Mouse (Mus musculus) thymus, postnatal 10 days (tissue): ENCODE measurements around the gene Spata2l.
"Not testable (repeated sequence)": the region's sequence is repeated elsewhere in the genome, so short reads cannot be mapped to it uniquely, and the experiment has no call there.

ENCODE experiments used
- DNase-seq, 2 experiments: peaks; one replicate each; pipeline ENCODE4 v3.0.0; 2021; ENCODE audit warnings: low spot score in 2 of 2

The Spata2l gene

DNA sequence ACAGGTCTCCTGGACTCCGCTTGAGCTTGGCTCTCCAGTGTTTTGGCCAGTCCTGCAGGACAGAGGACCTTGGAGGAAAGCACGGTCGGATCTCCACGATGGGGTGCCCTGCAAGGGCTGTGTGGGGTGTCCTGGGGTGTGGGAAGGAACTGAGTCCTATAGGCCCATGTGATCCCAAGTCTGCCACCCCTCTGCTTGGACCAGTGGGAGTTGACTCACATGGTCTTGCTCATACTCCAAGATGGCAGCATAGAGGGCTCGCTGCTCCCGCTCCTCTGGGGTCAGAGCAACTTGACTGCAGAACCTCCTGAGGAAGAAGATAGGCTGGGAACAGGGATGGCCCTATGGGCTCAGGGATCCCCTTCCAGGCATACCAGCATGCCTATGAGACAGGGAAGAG, 11.7 kb upstream of the Spata2l start:
- DNase-seq, result no peak

DNA sequence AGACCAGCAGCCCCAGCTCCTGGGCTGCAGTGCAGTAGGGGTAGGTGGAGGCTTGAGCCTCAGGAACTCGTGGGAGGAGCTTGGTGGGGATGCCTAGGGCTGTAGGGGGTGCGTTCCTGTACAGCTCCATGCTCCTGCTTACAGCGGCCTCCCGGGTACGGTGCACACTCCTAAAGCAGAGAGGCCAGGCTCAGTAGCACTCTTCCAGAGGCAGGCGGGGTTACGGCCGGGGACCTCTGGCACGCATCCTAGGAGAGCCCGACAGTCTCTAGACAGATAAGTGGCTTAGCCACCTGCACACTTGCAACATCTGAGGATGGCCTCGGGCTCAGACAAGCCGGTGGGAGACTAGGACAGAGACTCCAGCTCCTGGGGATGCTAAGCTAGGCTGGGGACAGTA, 9.5 kb upstream of the Spata2l start:
- no peak for DNase-seq

DNA sequence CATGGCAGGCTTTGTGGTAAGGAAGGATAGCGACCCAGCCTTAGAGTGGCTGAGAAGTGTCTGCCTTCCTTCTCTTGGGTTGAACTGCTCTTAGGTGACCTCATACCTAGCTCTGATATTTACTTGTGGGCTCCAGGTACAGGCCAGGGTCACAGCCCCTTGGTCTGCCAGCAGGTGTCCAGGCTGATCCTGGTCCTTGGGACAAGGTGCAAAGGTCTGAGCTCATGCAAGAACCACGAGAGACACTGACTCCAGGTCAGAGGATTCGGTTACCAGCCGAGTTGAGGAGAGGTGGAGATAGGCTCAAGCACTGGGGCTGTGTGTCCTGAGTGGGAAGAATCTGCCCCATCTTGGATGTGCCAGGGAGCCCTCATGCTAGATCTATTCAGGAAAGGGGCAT, 8.3 kb upstream of the Spata2l start:
- DNase-seq, result no peak

DNA sequence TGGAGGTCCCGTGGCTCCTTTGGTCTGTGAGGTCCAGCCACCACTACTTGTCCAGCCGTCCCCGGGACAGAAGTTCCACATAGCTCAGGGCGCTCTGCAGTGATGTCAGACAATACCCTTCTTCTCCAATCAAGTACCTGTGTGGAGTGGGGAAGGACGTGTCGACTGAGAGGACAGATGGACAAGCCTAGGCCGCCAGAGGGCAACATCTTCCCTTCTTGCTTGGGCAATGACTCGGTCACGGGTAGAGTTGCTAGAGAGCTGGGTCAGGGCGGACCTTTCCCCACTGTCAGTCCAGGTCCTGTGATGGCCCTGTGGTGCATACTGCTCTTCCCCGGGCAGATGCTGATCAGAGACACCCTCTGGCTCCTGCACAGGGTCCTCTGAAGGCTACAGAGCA, 7.0 kb upstream of the Spata2l start:
- DNase-seq, result no peak

DNA sequence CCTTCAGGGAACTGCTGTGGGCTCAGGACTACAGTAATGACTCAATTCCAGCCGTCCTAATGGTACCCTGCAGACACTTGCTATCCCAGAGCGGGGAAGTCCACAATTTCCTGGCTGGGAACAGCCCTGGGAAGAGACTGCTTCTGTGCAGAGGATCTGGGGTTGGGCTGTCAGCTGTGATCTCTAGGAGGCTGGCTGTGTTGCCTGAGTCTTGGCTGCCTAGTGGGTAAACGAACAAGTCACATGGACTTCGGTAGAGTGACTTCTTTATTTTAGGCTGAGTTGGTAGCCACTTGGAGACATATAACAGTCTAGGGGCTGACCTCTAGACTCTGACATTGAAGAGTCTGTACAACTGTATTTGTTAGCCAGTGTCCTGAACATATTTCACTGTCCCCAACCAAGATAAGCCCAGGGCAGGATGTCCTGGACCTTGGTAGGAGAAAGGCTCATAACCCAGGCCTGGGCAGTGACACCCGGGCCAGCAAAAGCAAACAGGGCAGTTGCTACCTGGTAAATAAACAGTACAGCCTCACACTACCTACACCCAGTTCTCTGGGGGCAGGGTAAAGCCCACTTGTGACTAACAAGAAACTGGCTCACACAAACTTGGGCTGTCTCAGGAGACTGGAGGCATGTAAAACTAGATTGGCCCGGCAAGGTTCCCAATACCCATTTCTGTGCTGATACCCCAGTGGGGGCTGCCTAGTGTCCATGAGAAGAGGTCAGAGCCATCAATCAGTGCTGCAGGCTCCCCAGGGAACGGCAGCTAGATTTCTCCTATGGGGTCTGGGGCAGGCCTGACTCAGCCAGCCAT, 6.3 kb upstream of the Spata2l start:
- DNase-seq, result no peak

DNA sequence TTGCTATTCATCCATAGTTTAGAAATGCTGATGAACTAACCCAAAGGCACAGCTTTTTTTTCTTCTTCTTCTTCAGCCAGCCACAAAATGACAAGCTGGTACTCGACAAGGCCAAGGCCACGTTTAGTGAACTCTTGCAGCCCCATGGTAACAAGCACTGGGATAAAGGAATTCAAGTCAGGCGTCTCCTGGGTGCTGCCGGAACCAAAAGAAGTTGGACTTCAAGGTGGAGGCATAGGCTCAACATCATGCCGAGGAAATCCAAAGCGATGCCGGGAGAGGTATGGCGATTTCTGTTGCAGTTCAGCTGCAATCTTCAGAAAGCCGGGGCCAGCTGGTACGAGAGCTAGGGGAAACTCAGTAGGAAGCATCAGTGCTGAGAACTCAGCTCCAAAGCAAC, 3.4 kb upstream of the Spata2l start:
- DNase-seq, result no peak

DNA sequence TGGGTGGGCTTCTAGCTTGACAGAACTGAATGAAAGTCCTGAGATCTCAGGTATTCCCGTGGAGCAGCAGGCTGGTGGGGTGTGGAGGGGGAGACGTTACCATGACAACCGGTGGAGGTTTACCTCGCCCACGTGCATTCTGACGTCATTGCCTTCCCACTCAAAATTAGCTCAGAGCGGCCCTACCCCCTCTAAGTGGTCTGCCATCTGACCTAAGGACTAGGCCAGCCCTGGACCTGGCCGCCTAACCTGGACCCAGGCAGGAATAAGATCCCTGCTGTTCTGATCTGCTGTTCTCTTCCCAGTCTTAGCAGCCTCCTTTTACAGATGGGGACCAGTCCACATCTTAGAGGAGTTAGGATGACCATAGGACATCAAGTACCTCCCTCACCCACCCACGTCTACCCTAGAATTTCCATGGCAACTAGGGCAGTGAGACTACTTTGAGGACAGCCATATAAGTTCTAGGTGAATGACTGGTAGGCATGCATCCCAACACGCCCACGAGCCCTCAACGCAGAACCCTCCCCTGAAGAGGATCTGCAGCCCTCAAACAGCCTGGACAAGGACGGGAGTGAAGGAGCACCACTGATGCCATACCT, 1.0 kb downstream of the Spata2l start:
- DNase-seq, result peak in 1 of 2 experiments; percentile 24

DNA sequence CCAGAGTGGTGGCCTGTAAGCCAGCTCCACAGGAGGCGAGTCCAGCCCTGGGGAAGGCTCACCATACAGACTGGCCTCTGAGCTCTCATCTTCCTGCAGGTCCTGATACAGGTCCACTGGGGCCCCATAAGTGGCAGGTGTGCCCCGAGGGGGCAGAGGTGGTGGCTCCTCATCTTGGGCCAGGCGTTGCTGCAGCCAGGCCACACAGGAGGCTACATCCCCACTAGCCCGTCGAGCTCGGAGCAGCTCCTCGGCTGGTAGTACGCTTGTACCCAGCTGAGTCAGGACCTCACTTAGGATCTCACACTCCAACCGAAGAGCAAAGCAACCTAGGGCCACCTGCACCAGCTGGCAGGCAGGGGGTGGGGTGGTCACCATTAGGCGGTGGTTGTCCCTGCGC, 2.3 kb downstream of the Spata2l start:
- no peak for DNase-seq

DNA sequence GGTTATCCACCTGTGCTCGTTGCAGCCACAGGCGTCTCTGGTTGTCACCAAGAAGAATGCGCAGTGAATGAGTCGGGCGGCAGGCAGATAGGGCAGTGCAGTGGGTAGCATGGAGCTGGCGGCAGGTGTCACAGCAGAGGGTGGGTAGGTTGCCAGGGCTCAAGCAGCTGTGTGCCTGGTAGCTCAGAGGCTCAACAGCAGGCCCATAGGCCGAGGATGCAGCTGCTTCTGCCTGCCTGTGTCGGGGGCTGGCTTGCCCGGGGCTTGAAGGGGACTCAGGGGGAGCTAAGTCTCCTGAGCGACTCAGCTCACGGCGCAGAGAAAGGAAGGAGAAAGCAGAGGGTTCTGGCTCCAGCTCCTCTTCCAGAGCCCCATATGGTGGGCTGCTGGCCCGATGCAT, 2.7 kb downstream of the Spata2l start:
- no peak for DNase-seq

DNA sequence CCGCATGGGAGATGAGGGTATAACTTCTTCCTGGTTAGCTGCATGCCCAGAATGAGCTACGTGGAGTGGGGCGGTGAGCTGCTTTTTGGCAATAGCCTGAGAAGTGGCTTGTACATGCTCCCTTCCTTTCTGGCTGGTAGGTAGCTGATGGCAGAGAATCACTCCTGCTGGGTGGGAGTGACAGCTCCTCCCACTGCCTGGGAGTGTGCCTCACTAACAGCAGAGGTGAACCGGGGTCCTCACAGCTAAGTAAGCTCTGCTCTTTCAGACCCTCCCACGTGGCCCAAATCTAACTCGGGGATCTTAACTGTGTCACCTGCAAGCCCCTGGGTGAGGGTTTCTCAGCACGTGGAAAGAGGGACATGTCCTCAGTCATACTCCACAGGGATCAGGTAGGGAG, 3.5 kb downstream of the Spata2l start:
- DNase-seq, result no peak

DNA sequence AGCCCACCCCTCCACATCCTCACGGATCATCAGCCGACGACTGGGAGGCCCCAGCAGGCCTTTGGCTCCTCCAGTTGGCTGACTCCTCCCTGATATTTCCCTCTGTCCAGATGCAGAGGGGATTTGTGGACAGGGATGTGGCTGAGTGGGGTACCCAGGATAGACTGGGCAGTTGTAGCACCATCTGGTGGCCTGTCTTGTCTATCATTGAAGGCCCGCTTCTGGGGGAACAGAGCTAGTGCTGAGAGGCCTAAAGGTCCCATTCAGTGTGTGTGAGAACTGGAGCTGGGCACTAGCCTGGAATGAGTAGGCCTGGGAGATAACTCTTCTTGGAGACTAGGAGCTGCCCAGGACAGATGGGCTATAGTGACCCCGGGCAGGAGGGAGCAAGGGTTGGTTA, 4.3 kb downstream of the Spata2l start:
- no peak for DNase-seq

DNA sequence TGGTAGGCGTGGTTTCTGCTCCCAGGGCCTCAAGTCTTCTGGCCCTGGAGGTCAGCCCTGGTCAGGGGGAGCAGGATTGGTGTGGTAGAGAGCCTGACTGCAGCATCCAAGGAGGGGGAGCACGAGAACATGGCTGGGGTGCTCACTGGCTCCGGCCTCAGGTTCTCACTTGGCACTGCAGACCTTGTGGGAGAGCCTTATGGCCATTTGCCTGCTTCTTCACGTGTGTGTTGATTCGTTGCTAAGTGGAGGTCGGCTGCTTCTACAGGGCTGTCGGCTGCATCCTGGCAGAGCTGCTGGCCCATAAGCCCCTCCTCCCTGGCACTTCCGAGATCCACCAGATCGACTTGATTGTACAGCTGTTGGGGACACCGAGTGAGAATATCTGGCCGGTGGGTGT, 5.7 kb downstream of the Spata2l start:
- not testable (repeated sequence) for DNase-seq

DNA sequence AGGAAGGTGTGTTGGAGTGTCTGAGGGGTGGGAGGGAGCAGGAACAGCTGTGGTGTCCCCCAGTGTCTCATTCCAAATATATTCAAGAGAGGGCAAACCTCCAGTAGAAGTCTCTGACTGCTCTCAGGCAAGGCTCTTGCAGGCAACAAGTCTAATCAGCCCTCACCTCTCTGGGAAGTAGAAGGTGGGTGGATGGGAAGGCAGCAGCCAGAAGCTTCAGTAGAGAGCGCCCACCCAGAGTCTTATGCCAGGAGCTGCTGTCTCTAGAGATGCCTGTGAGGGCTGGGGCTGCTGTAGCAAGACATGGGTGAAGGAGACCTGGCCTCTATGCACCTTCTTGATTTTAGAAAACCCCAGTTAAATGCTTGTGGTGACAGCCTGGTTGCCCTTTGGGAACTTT, 7.6 kb downstream of the Spata2l start:
- no peak for DNase-seq

DNA sequence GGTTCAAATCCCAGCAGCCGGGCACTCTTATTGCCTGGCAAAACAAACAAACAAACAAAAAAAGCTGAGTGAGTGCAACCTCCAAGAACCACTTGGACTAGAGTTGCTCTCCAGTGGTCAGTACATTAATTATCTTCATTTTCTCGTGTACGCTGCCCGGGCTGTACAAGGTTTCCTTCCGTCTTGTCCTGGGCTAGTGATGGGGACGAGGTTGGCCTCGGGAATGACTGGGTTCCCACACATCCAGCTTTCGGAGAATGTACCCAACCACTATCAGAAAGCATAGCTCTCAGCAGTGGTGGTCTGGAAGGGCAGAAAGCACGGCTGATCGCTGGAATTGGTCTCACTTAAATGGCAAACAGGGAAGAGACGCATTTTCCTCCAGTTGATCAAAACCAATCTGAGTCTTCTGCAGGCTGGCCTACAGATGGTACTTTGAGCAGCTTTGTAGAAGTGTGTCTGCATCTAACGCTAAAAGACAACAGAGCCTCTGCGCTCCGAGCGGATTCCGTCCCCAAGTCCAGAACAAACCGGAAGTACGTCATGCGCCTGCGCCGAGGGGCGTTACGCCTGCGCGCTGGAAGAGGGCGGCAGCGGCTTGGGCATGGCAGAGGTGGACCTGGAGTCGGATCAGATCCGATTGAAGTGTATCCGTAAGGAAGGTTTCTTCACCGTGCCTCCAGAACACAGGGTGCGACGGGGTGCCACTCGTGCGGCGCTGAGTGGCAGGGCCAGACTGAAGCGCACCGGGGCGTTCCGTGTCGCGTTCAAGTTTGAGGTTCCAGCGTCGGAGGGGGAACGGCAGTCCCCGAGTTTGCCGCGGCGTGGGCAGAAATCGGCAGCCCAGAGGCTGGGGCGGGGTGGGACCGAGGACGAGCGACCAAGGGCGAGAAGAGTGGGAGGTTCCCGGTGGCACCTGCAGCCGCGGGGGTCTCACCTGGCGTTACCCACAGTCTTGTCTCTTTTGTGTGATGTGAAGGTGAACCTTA, 11.5 kb downstream of the Spata2l start, which contains the start of gene Cdk10:
Gene Cdk10, plus strand, starts transcription at position 565 of the 989 bp plus-strand sequence.
- peak; percentile 77 to 87 for DNase-seq

DNA sequence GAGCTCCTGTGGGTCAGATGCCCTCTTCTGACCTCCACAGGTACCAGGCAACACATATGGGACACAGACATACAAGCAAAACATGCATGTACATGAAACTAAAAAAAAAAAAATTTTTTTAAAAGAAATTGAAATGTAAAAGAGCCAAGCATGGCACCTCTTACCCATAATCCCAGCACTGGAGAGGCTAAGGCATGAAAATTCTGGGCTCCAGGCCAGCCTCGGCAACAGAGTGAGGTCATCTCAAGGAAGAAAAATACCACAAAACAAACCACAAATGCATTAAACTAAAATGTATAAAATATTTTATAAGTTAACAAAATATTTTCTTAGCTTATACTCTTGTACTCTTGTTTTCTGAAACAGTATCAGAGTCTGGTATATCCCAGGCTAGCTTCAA, 15.1 kb downstream of the Spata2l start:
- DNase-seq, result no peak

DNA sequence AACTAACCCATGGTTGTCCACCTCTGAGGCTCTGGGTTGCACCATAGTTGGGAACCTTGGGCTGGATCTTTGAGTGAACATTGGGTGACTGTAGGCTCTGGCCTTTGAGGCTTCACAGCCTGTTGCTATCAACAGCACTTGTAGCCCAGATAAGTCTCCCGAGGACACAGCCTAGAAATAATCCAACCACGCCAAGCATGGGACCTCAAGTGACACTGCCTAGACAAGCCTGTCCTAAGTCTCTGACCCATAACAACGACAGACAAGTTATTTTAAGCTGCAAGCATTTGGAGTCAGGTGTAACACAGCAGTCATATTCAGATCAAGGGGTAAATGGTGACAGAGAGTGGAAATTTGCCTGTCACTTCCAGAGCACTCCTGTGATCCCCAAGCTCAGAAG, 20.6 kb downstream of the Spata2l start:
- DNase-seq, result no peak

DNA sequence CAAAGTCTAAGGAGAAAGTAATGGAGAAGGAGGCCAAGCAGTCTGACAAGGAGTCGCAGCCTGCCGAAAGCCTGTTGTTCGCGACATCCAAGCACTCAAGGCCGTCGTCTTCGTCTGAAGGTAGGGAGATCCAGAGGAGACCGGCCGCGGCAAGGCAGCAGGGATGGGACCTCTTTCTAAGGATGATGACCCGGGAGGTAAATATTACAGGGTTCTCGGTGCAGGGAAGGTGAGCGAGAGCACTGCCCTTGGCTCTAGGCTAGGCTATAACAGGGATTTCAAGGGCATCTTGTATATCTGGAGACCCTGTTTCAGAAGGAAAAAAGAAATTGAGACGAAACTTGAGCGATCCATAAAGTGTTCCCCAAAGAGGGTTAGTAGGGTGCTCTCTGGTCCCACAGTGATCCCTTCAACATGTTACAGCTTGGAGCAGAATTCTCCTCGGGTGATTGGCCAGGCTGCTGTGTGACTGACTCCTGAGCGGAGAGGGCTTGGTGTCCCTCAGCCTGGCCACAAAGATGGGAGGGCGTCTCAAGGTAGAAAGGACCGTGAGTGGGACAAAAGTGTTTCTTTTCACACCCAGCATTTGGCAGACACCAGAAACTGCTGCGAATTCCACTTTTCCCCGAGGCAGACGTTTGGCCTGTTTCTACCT, 22.8 kb downstream of the Spata2l start:
- no peak for DNase-seq

DNA sequence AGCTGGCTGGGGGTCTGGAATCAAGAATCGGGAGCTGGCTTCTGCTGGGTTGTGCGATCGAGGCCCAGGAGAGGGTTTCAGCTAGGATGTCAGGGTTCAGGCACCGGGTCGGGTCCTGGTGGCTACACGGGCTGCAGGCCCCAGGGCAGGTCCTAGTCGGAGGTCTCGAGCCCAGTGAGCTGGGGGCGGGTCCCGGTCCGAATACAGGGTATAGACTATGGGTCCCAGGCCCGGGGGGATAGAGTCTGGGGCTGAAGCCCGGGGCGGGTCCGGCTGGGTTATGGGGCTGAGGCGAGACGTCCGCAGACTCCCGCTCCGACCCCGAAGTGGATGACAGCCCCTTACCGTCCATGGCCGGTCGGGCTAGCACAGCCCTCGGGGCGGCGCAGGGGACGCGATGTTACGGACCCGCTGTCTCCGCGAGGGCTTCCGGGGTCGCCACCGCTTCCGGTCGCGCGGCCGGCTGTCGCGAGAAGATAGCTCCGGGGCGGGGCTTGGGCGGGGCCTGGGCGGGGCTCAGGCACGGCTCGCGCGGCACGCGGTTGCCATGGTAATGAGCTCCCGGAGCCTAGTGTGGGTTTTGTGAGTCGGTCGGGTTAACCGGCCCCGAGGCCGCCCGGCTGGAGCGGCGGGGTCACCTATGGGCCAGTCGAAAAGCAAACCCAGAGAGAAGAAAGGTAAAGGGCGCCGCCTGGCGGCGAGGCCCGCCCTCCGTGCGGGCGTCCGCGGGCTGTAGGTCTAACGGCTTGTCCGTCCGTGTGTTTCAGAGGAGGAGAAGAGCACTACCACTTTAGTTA, 23.5 kb downstream of the Spata2l start, which contains the start of the genes Chmp1a and Spata33:
Gene Chmp1a, minus strand, starts transcription at position 443 of the 797 bp plus-strand sequence.
Gene Spata33, plus strand, starts transcription at position 512 of the 797 bp plus-strand sequence.
- peak; percentile 80 to 92 for DNase-seq

DNA sequence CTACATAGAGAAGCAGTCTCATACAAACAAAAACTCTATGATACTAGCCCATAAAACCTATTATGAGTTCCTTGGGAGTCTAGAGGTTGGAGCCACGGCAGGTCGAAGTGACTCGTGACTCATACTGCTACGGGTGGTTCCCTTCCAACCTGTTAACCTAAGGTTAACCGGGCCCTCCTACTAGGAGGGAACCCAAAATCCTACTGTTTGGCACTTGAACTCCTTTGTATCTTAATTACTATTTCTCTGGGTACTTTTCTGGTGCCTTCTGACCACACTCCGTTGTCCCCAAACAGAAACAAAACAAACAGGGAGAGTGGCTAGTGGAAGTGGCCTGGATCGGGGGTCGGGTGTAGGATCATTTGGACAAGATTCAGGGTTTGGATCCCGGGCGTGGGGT, 24.2 kb downstream of the Spata2l start:
- DNase-seq, result no peak

DNA sequence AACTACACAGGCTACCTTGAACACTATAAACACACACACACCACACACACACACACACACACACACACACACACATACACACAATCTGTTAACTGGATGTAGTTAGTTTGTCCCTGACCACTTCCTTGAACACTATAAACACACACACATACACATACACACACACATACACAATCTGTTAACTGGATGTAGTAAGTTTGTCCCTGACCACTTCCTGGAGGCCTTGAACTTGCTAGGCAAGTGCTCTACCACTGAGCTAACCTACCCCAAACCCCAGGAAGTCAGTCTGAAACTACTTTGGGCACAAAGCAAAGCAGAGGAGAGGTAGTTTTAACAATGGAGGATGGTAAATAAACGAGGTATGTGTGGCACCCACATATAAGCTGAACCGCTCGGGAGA, 32.5 kb downstream of the Spata2l start:
- no peak for DNase-seq

DNA sequence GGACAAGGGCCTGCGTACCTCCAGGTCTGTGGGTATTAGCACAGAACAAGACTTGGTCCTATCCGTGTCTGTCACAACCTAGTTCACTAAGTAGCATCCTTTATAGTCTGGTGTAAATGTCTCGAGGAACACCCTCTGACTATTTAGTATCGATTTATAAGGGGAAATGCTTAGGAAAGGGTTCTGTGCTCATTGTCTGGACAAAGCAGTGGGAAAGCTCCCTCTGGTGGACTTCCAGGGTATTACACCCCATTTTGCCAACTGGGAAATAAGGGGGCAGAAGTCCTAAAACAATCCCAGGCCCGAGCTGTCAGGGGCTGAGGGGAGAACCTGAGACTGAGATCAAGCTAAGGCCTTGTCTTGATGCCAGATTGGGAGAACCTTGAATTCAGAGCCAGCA, 33.7 kb downstream of the Spata2l start:
- peak; percentile 22 to 70 for DNase-seq
